Comparison of ENCODE assay signal across 29 mouse cellular contexts in genomic region chr7:128381001-128381400, GRCm38 (mm10). TPM values are rescaled to one million over a fixed set of nuclear protein-coding genes. Genes with fewer than 3 reads are reported as not detected.
DNase-seq lines count a peak whose midpoint lies in the region; ATAC-seq and TF ChIP-seq lines count a peak whose summit lies in the region.
"Had no signal": no experiment of that assay in that cellular context is flagged by ENCODE, and none has a peak within 500 bp of the region (broad histone marks: within the 10 kb centered on the region; RNA-seq: fewer than 3 reads in every experiment).

No protein-coding gene starts in this region.

- no peak overlapping the region for H3K9ac ChIP-seq in intestine, postnatal 0 days (ENCODE audit: low read depth, low read length)
- H3K9ac ChIP-seq in intestine, embryonic 15.5 days: no peak overlapping the region
- H3K9ac ChIP-seq: embryonic facial prominence, embryonic 12.5 days; heart, embryonic 12.5 days; limb, embryonic 15.5 days; liver, embryonic 13.5 days; midbrain, embryonic 13.5 days; neural tube, embryonic 15.5 days had no signal

- H3K9me3 ChIP-seq in intestine, postnatal 0 days (ENCODE audit: control insufficient read depth): no peaks in the 10 kb centered on the region
- no peaks in the 10 kb centered on the region for H3K9me3 ChIP-seq in intestine, embryonic 15.5 days
- H3K9me3 ChIP-seq: embryonic facial prominence, embryonic 12.5 days; heart, embryonic 12.5 days; limb, embryonic 10.5 days; limb, embryonic 15.5 days; liver, embryonic 13.5 days; megakaryocyte, embryonic 14.5 days; midbrain, embryonic 13.5 days; neural tube, embryonic 15.5 days had no signal

- no peak for TF ChIP-seq POLR2A in thymus, adult 2 months (IDR thresholded peaks at IDR 0.05; ENCODE audit: control insufficient read depth, extremely low read depth, insufficient read depth, low read length, poor library complexity)

- peak overlapping the region; percentile 35; the same call in 1 of the 2 replicates for H3K27ac ChIP-seq in intestine, postnatal 0 days (ENCODE audit: low read depth, low read length)
- no peak overlapping the region for H3K27ac ChIP-seq in intestine, embryonic 15.5 days
- H3K27ac ChIP-seq in thymus, adult 2 months (ENCODE audit: control insufficient read depth, insufficient read depth, low read length): peak overlapping the region; percentile 100
- H3K27ac ChIP-seq: embryonic facial prominence, embryonic 12.5 days; heart, adult 2 months; hindbrain, postnatal 0 days; limb, embryonic 10.5 days; limb, embryonic 15.5 days; liver, embryonic 13.5 days; midbrain, embryonic 13.5 days; neural tube, embryonic 15.5 days had no signal

- no peak for TF ChIP-seq CTCF in intestine, postnatal 0 days (IDR thresholded peaks at IDR 0.05; ENCODE audit: low read depth)
- no peak for TF ChIP-seq CTCF in thymus, adult 2 months (IDR thresholded peaks at IDR 0.05; ENCODE audit: borderline replicate concordance, control insufficient read depth, extremely low read depth, insufficient read depth, low read length, poor library complexity)

- no peak overlapping the region for H3K4me2 ChIP-seq in intestine, postnatal 0 days (replicated peaks; ENCODE audit: low read depth)
- H3K4me2 ChIP-seq in intestine, embryonic 15.5 days (replicated peaks): no peak overlapping the region
- H3K4me2 ChIP-seq: embryonic facial prominence, embryonic 12.5 days; heart, embryonic 12.5 days; limb, embryonic 15.5 days; liver, embryonic 13.5 days; midbrain, embryonic 13.5 days; neural tube, embryonic 15.5 days had no signal

- no peaks in the 10 kb centered on the region for H3K27me3 ChIP-seq in intestine, postnatal 0 days (replicated peaks; ENCODE audit: control insufficient read depth, insufficient read depth, low read length)
- no peaks in the 10 kb centered on the region for H3K27me3 ChIP-seq in intestine, embryonic 15.5 days (replicated peaks)
- no peaks in the 10 kb centered on the region for H3K27me3 ChIP-seq in thymus, adult 2 months (ENCODE audit: control insufficient read depth, insufficient read depth, low read length)
- H3K27me3 ChIP-seq: embryonic facial prominence, embryonic 12.5 days; heart, embryonic 12.5 days; limb, embryonic 15.5 days; liver, embryonic 13.5 days; megakaryocyte, embryonic 14.5 days; midbrain, embryonic 13.5 days; neural tube, embryonic 15.5 days had no signal

- no peak for DNase-seq in thymus, adult 2 months
- DNase-seq in thymus, postnatal 25 days: no peak
- DNase-seq in cerebellum, adult 9-11 months: no peak
- DNase-seq in heart, postnatal 36 days: no peak
- DNase-seq: adrenal gland, adult 8-10 months; cerebellum, adult 8-10 months; cerebellum, postnatal 36 days; embryo, embryonic 11 days; gastrocnemius, postnatal 25 days; heart, adult 2 months; kidney, adult 11 months; kidney, postnatal 14 days; liver, embryonic 13.5 days; lung, adult 18-20 months; lung, postnatal 10 days; retina, postnatal 1 day; right cerebral cortex, postnatal 14 days had no signal

- ATAC-seq in intestine, postnatal 0 days: no peak
- no peak for ATAC-seq in intestine, embryonic 15.5 days
- ATAC-seq in hematopoietic stem cell, adult 5-6 weeks (replicated peaks in 1 of 2; ENCODE audit: insufficient read depth in 1 of 2, low FRiP score in 2 of 2, low TSS enrichment in 1 of 2, low read depth in 1 of 2, poor library complexity in 2 of 2, severe bottlenecking in 2 of 2): peak; percentile 75 to 90
- ATAC-seq: forebrain, embryonic 14.5 days; hindbrain, postnatal 0 days; midbrain, embryonic 13.5 days had no signal

- H3K4me3 ChIP-seq in intestine, postnatal 0 days (ENCODE audit: low read depth, low read length): no peak overlapping the region
- no peak overlapping the region for H3K4me3 ChIP-seq in intestine, embryonic 15.5 days (replicated peaks)
- no peak overlapping the region for H3K4me3 ChIP-seq in thymus, adult 2 months (ENCODE audit: control insufficient read depth, insufficient read depth, low read length)
- H3K4me3 ChIP-seq: embryonic facial prominence, embryonic 12.5 days; heart, adult 2 months; heart, embryonic 12.5 days; limb, embryonic 10.5 days; limb, embryonic 15.5 days; liver, embryonic 13.5 days; midbrain, embryonic 13.5 days; neural tube, embryonic 15.5 days had no signal

- WGBS in intestine, postnatal 0 days: 83% methylated on average over 2 of the region's 2 CpGs
- 83% methylated on average over 2 of the region's 2 CpGs for WGBS in intestine, embryonic 15.5 days
- 37% methylated on average over 2 of the region's 2 CpGs for WGBS in thymus, adult 2 months

- H3K4me1 ChIP-seq in intestine, postnatal 0 days (replicated peaks; ENCODE audit: control insufficient read depth, insufficient read depth, low read length): no peaks in the 10 kb centered on the region; the same call in 1 of the 2 replicates
- peaks cover 5% of the 10 kb centered on the region for H3K4me1 ChIP-seq in intestine, embryonic 15.5 days (replicated peaks)
- peaks cover 73% of the 10 kb centered on the region for H3K4me1 ChIP-seq in thymus, adult 2 months (replicated peaks; ENCODE audit: control insufficient read depth, insufficient read depth, low read length)
- H3K4me1 ChIP-seq: neural tube, embryonic 15.5 days had no signal

- intact Hi-C loops in heart, postnatal 36 days (cut with DNase I): no loop called here

- H3K36me3 ChIP-seq in intestine, postnatal 0 days (ENCODE audit: control insufficient read depth, insufficient read depth): no peaks in the 10 kb centered on the region
- no peaks in the 10 kb centered on the region for H3K36me3 ChIP-seq in intestine, embryonic 15.5 days
- H3K36me3 ChIP-seq in thymus, adult 2 months (ENCODE audit: control insufficient read depth, insufficient read depth, low read length): no peaks in the 10 kb centered on the region
- H3K36me3 ChIP-seq: embryonic facial prominence, embryonic 12.5 days; heart, embryonic 12.5 days; limb, embryonic 10.5 days; limb, embryonic 15.5 days; midbrain, embryonic 13.5 days; neural tube, embryonic 15.5 days had no signal

RNA-seq across cellular contexts. Expression of gene Rgs10, which starts 37.6 kb away (rescaled TPM):
- 20.9 and 23.8 TPM in 2 replicates for polyA plus RNA-seq in intestine, postnatal 0 days (2015; fragmentation: Nextera tagmentation; extraction: Ambion mirVana)
- polyA plus RNA-seq in intestine, embryonic 15.5 days (2015; fragmentation: Nextera tagmentation; extraction: Ambion mirVana): 26.4 and 30.5 TPM in 2 replicates
- polyA plus RNA-seq in thymus, adult 2 months (2012; rRNA removed): 62.5 and 71.8 TPM in 2 replicates
- total RNA-seq in hematopoietic stem cell, adult 5-6 weeks (2017): 22.0 and 56.0 TPM in 2 replicates
- 10 to 100 TPM in 1 of 2 experiments, 1 to 10 TPM in 1; 9.5 to 12.1 TPM for total RNA-seq in heart, postnatal 36 days (2021)

Comparison
In these comparisons a context has a peak if more than half of its experiments do, and no peak if none do; other contexts are left out.
1. ATAC-seq: peak in hematopoietic stem cell, adult 5-6 weeks (2 of 2); none in intestine, postnatal 0 days (single experiment) and intestine, embryonic 15.5 days (single experiment).